Mouse (Mus musculus) Patski (cell line): ENCODE measurements around the gene Zfp429. TPM values are rescaled to one million over a fixed set of nuclear protein-coding genes. Genes with fewer than 3 reads are reported as not detected.

ENCODE experiments used
- ATAC-seq: fragments of 100-300 bp; one replicate; pipeline ENCODE4 v1.8.0; 2021
- CTCF ChIA-PET: fragments of 350-600 bp; sonication (Branson Sonifier 250); formaldehyde crosslinking; loops from one replicate; lab custom pipeline; 2022; ENCODE audit warnings: inconsistent platforms; lab: Charles Lee
- POLR2A ChIA-PET: fragments of 350-600 bp; sonication (Branson Sonifier 250); formaldehyde crosslinking; loops from one replicate; lab custom pipeline; 2022; ENCODE audit warnings: antibody characterized with exemption, inconsistent platforms; lab: Charles Lee
- DNase-seq: peaks from one replicate; pipeline ENCODE4 v3.0.0-alpha.2; 2011; ENCODE audit warnings: low read depth, low spot score
- H3K27me3 ChIP-seq: fragments of 371-371 bp; one replicate; pipeline ENCODE4 v1.5.1; 2021
- CTCF ChIP-seq: fragments of 100-300 bp; IDR thresholded peaks from one replicate; pipeline ENCODE4 v1.5.1; 2021
- in situ Hi-C: fragments of 300-500 bp; cut with MboI; formaldehyde crosslinking; loops from 3 replicates; pipeline ENCODE4 v1.11.1; 2018; ENCODE audit warnings: low pct_unique_long_range_greater_than_20kb, mixed read lengths
- polyA plus RNA-seq: library from polyadenylated mRNA; unstranded; gene quantifications from one replicate; pipeline ENCODE4 v1.2.3, GENCODE M21; 2021

The Zfp429 gene
- polyA plus RNA-seq, 1 experiment from 2014 or later = 6.5 TPM

- CTCF ChIA-PET = interaction anchor here (1.9 kb wide), 1 partner anchor 28 kb away, joined by 3 read pairs; the partner anchor contains the start of gene Zfp595
- peak; percentile 69 for DNase-seq
- in situ Hi-C loops = loop anchor here (5.0 kb wide), 1 partner anchor 42 kb away; no protein-coding TSS in a partner anchor
- peak; percentile 93 for ATAC-seq
- TF ChIP-seq CTCF = peak; percentile 44
- POLR2A ChIA-PET = no interaction called here
- H3K27me3 ChIP-seq = no peaks in the 10 kb centered on the region
Observed at GRCm38 (mm10) chr13:67360131-67360744, 39.4 kb downstream of the Zfp429 start, which contains the start of the genes Gm28044 and Zfp953. Gm28044 (minus strand) TSS chr13:67360536. Zfp953 (minus strand) TSS chr13:67360605.

GRCm38 (mm10) chr13:67351854-67352253, 47.8 kb downstream of the Zfp429 start:
- TF ChIP-seq CTCF = no peak
- ChIA-PET CTCF (no interaction called here), POLR2A (no interaction called here)
- H3K27me3 ChIP-seq = no peaks in the 10 kb centered on the region
- ATAC-seq (no peak), DNase-seq (no peak)
- in situ Hi-C loops = no loop called here

- DNase-seq (no peak), ATAC-seq (no peak)
- TF ChIP-seq CTCF = no peak
- in situ Hi-C loops = no loop called here
- CTCF ChIA-PET = interaction anchor here (1.6 kb wide), 1 partner anchor 11 kb away, joined by 4 read pairs; the partner anchor contains the start of gene Zfp595
- POLR2A ChIA-PET = no interaction called here
- H3K27me3 ChIP-seq = no peaks in the 10 kb centered on the region
Observed at GRCm38 (mm10) chr13:67343422-67343821, 56.2 kb downstream of the Zfp429 start.

Other genes with a start within 250 kb of the Zfp429 start
- gene Rsl1, start 226.6 kb downstream of the Zfp429 start, polyA plus RNA-seq = 6.0 TPM
- gene Zfp455, start 205.3 kb downstream of the Zfp429 start, polyA plus RNA-seq = 1.6 TPM
- gene Zfp458, start 121.4 kb downstream of the Zfp429 start, polyA plus RNA-seq = 4.1 TPM
- 3.1 TPM for gene Zfp457, start 93.3 kb downstream of the Zfp429 start, polyA plus RNA-seq
- 3.2 TPM for gene Zfp595, start 67.2 kb downstream of the Zfp429 start, polyA plus RNA-seq
- 1.4 TPM for gene Gm28044, start 39.3 kb downstream of the Zfp429 start, polyA plus RNA-seq
- 2.4 TPM for gene Zfp953, start 39.2 kb downstream of the Zfp429 start, polyA plus RNA-seq
- gene Gm28041, start 24.1 kb downstream of the Zfp429 start, polyA plus RNA-seq = 0.90 TPM
- gene Zfp456, start 24.0 kb downstream of the Zfp429 start, polyA plus RNA-seq = 4.8 TPM
- gene Zfp459, start 21.6 kb upstream of the Zfp429 start, polyA plus RNA-seq = not detected
- 11.3 TPM for gene Zfp874a, start 51.8 kb upstream of the Zfp429 start, polyA plus RNA-seq
- gene Zfp874b, start 84.4 kb upstream of the Zfp429 start, polyA plus RNA-seq = 11.3 TPM
- gene Zfp58, start 100.7 kb upstream of the Zfp429 start, polyA plus RNA-seq = 9.2 TPM
- not detected for gene Gm26965, start 126.3 kb upstream of the Zfp429 start, polyA plus RNA-seq
- gene Zfp87, start 126.4 kb upstream of the Zfp429 start, polyA plus RNA-seq = 14.2 TPM
- 6.3 TPM for gene Zfp748, start 154.0 kb upstream of the Zfp429 start, polyA plus RNA-seq
- gene Zfp729b, start 209.9 kb upstream of the Zfp429 start, polyA plus RNA-seq = 7.5 TPM
- gene Gm49345, start 237.9 kb upstream of the Zfp429 start, polyA plus RNA-seq = 1.2 TPM
- gene Zfp729a, start 238.0 kb upstream of the Zfp429 start, polyA plus RNA-seq = 4.4 TPM